Mouse (Mus musculus): ENCODE data around the gene Kcnk4.

The Kcnk4 gene

DNA sequence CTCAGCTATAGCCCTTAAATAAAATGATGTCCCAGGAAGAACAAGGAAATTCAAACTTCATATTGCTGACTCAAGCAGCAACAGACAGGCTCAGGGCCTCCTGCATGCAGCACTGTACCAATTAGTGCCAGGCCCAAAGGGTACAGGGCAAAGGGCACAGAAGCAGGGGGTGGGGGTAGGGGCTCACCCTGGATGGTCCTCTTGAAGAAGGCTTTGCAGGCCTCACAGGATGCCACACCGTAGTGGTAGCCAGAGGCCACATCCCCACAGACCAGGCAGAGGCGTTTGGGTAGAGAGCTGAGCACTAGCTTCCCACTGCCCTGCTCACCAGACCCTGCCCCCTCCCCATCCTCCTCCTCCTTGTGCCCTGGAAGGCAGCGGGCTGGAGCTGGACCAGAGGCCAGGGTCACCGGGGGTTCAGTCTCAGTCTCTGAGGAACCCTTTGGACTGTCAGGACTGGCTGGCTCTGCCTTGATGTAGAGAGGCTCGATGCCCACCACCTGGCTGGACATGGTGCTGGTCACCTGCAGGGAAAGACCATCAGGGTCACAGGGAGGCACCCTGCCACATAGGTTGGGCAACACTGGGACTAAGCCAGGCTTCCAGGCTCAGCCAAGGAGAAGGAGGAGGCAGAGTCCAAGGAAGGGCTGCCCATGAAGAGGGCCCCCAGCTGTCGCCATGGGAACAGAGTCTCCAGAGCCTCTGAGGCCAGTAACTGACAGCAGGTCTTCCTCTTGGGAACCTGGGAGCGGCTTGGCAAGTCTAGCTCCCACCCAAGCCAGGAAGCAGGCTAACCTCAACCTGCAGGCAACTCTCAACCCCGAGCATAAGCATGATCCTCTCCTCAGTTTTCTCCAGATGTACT, 14.2 kb downstream of the Kcnk4 start:
- peak; percentile 35 for DNase-seq (ENCODE audit: extremely low read depth, insufficient read length, low spot score)

DNA sequence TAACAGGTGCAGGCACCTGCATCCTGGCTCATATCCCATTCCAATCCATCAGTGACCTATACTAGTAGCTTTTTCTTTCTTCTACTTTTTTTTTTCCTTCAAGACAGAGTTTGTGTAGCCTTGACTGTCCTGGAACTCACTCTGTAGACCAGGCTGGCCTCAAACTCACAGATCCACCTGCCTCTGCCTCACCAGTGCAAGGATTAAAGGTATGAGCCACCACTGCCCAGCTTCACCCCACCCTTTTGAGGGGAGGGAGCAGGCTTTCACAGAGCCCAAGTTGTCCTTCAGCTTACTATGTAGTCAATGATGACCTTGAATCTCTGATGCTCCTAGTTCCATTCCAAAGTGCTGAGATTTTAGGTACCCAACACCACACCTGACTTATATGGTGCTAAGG, 14.9 kb downstream of the Kcnk4 start:
- DNase-seq (ENCODE audit: extremely low read depth, insufficient read length, low spot score), result no peak

DNA sequence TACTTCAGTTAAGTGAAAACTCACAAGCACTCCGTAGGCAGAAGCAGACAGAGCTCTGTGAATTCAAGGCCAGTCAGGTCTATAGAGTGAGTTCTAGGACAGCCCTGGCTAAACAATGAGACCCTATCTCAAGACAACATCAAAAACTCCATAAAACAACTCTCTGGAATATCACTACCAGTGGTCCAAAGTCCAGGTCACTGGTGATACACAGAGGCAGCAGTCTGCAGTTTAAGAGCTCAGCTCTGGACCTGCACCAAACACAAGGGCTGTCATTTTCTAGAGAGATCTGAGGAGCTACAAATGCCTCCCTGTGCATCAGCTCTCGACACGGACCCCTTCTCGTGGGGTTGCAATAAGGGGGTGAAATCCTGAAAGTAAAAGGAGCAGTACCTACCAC, 16.0 kb downstream of the Kcnk4 start:
- DNase-seq (ENCODE audit: extremely low read depth, insufficient read length, low spot score), result no peak

DNA sequence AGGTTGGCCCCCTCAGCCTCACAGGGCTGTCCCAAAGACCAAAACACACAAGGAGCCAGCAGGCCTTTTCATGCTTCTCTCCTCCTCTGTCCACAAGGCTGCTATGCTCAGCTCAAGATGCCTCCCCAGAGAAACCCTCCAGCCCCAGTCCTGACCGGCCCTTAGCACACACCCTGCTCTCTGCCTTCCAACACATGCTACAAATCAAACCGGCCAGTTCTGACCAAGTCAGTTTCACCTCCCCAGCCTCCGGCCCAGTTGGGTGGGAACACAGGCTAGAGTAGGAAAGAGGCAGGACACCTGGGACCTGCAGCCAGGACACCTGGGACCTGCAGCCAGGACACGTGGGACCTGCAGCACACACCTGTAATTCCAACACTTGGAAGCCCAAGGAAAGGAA, 17.8 kb downstream of the Kcnk4 start:
- DNase-seq (ENCODE audit: extremely low read depth, insufficient read length, low spot score), result no peak

DNA sequence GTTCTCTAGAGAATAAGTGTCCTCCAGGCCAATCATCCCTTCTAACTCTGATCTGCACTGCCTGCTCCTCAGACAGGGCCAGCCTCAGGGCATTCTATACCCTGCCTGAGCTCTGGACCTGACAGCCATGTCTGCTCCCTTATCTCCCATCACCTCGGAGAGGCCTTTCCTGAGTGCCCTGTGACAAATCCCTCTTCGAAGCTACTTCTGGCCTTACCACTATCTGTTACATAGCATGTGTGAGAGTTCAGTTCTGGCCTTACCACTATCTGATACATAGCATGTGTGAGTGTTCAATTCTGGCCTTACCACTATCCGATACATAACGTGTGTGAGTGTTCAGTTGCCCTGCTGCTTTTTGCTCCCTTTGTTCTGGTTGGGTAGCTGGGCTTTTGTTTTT, 19.0 kb downstream of the Kcnk4 start:
- no peak for DNase-seq (ENCODE audit: extremely low read depth, insufficient read length, low spot score)

DNA sequence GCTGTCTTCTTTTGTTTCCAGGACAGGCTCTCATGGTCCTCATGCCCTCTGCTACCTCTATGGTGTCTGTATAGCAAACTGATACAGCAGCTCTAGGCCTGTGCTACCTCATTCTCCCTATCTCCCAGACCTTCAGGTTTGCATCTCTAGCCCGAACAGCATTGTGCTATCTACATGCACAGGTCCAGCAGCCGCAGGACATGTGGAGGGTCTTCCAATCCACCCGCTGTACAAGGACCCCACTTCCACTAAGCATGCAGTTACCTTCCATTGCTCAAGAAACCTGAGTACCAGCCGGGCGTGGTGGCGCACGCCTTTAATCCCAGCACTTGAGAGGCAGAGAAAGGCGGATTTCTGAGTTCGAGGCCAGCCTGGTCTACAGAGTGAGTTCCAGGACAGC, 19.8 kb downstream of the Kcnk4 start:
- no peak for DNase-seq (ENCODE audit: extremely low read depth, insufficient read length, low spot score)

DNA sequence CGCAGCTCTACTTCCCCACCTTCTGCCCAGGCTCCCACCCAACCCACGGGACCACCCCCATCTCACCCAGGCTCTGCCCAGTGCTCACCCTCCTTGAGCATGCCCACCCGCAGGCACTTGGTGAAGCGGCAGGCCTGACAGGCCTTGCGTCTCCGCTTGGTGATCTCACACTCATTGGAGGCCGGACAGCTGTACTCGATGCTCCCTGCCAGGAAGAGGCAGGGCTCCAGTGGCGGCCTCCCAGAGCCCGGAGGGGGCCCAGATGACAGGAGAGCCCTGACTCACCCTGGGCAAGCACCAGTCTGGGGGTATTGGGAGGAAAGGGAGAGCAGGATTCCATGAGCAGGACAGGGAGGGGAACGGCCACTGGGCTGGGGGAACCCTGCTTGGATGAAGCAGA, 20.3 kb downstream of the Kcnk4 start:
- no peak for DNase-seq (ENCODE audit: extremely low read depth, insufficient read length, low spot score)

DNA sequence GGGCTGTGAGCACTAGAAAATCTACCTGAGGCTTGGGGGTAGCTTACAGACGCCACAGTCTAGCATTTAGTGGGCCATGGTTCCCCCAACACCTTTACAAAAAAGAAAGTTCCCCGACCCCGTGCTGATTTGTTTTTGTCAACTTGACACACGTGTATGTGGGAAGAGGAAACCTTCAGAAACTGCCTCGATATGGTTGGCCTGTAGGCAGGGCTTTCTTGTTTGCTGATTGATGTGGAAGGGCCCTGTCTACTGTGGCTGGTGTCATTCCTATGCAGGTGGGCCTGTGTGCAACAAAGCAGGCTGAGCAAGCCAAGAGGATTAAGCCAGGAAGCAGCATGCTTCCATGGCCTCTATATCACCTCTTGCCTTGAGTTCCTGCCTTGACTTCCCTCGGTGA, 21.3 kb downstream of the Kcnk4 start:
- DNase-seq (ENCODE audit: extremely low read depth, insufficient read length, low spot score), result no peak

DNA sequence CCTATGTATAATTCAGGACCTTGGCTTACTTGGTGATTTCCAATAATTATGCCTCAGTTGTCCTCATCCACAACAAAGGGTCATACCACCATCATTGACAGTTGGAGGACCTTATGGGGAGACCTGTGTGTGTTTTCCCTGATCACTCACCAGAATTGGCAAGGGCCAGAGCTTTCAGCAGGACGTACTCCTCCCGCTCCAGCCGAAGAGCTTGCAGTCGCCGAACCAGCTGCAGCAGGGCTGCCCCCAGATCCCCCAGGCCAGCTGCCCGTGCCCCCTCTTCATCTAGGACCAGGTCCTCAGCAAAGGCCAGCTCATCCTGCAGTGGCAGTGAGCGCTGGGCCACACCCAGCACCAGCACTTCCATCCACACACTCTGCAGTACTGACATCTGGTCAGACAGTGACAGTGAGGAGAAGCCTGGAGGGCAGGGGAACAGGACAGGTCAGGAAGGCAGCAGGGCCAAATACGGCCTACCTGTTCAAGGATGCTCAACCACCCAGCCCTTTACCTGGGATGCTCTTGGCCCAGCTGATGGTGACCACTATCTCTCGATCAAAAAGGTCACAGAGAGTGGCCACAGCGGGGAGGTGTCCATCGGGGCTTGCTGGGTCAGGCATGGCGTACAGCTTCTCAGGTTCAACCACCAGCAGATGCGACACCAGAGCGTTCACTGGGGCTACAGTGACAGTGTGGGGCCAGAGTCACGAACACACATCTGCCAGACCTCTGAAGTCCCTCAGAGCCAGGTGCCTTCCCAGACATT, 21.9 kb downstream of the Kcnk4 start:
- no peak for DNase-seq (ENCODE audit: extremely low read depth, insufficient read length, low spot score)

DNA sequence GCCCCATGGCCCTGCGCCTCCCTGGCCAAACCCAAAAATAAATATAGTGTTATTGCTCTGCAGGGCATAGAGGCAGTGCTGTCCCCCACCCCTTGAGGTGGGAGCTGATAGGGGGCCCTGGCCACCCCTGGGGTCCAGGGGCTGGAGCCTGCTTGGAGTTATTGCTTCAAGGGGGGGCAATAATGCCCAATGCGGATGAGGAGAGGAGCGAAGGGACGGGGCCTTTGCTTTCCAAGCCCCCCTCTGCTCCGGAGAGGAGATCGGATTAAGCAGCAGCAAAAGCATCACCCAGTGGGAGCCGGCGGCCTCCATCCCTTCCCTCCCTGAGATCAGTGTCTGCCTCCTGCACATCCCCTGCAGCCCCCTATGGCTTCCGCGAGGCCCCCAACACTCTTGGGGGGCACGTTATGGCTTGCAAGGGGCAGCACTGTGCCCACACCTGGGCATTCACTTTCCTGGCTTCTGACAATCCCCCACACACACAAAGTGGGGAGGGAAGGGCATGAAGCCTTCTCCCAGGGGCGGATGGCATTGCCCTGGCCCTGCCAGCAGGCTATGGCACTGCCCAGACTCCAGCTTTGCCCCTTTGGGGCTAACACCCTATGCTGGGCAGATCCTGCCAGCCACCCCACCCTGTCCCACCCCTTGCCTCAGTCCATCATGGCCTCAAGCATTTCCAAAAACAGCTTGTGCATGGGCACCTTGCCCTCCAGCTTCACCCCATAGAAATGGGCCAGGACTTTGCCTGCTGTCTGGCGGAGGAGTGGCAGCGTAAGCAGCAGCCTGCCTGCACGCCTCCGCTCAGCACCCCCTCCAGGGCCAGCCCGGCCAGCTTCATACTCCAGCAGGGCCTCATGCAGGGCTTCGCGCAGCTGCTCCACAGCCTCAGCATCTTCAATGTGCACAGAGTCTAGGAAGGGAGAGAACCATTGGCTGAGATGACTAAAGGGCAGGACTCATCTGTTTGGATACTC, 22.9 kb downstream of the Kcnk4 start:
- no peak for DNase-seq (ENCODE audit: extremely low read depth, insufficient read length, low spot score)

DNA sequence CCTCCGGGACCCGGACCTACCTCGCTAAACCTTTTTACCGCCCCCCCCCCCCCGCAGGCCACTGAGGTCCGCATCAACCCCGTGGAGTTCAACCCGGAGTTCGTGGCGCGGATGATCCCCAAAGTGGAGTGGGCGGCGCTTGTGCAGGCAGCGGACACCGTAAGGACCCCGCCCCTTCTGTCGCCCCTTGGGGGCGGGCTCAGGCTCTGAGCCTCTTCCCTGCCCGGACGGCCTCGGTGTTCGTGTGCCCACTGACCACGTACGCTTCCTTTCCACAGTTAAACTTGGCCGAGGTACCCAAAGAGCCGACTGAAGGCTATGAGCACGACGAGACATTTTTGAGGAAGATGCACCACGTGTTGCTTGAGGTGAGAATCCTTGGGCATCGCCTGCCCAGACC, 24.0 kb downstream of the Kcnk4 start:
- peak; percentile 75 for DNase-seq (ENCODE audit: extremely low read depth, insufficient read length, low spot score)

DNA sequence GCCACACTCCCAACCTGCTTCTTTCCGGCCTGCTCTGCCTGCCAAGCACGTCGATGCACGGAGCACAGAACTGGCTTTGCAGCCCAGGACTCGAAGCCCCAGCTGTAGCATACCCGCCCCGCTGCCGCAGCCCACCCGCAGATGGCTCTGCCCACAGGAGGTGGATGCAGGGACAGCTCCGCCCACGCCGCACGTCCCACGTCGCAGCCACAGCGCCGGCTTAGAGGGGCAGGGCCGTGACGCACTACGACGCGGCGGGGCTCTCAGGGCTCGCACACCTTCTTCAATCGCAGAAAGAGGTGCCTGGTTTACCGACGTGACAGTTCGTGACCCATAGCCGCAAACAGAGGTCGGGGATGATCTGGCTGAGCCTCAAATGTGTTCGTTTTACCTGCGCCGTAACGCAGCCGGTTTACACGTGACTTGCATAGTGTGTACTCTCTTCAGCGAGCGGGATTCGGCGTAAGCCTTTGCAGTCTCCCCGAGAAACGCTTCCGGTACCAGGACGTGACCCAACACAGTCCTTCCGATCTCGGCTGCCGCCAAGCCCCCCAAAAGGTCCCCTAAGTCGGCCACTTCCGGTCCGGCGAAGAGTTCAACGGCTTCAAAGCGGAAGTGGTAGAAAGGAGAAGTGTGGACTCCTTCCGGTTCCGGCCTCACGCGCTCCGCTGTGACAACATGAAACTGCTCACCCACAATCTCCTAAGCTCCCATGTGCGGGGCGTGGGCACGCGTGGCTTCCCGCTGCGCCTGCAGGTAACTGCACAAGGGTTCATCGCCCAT, 24.6 kb downstream of the Kcnk4 start, which contains the start of the genes Trmt112 and Prdx5:
Gene Trmt112 (plus strand): TSS at position 192 of the 783 bp plus-strand sequence.
Gene Prdx5 (minus strand): TSS at position 600 of the 783 bp plus-strand sequence.
- peak; percentile 92 for DNase-seq (ENCODE audit: extremely low read depth, insufficient read length, low spot score)

DNA sequence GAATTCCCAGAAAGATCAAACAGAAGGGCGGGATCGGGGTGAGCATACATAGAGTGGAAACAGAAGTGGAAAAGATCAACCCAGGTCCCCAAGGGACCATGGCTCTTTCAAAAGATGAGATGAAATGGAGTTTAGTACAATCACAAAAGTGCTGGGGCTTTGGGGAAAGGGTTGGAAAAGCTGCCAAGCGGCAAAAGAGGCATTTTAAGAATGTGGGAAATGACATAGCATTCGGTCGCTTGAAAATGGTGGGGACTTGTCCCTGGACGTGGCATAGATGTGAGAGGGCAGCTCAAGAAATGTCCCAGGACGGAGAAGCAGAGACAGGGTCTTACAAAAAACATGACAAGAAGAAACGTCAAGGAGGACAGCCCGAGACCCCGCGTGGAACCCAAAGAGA, 25.3 kb downstream of the Kcnk4 start:
- DNase-seq (ENCODE audit: extremely low read depth, insufficient read length, low spot score), result no peak

DNA sequence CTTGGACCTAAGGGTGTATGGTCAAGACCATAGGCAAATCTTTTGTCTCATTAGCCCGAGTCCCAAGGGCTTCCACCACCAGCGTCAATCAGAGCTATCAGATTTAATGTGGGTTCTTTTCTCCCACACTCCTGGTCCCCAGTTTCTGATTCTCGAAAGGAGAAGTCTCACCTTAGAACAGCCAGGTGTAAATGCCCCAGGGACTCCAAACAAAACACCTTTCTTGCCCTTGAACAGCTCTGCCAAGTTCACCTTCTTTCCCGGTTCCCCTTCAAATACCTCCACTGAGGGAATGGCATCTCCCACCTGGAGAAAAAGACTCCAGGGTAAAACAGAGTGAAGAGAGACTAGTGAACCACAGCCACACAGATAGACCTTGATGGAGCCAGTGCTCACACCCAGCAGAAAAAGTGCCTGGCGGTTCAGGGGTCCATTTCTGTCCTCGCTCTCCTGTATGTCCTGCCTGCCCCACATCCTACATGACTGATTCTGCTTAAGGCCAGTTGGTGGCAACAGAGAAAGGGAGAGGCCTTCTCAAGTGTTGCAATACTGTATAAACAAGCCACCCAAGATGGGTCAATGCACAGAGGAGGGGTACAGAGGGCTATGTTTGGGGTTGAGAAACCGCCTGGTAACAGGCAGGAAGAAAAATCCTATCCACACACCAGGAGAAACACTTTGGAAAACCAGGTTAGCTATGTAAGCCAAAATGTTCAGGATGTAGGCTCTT, 26.3 kb downstream of the Kcnk4 start:
- no peak for DNase-seq (ENCODE audit: extremely low read depth, insufficient read length, low spot score)

DNA sequence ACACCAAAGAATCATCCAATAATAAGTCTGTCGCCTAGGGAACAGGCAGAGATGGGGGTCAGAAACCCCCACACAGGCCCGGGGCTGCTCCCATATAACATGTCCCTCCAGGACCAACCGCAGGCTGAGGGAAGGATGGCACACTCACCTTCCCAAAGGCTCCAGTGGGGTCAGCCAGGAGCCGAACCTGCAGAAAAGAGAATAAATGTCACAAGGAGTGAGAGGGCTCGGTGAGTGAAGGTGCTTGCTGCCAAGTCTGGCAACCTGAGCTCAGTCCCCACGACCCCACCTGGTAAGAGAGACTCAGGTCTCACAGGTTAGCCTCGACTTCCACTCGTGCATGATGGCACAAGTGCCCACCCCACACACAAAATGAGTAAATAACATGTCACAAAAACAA, 27.2 kb downstream of the Kcnk4 start:
- DNase-seq (ENCODE audit: extremely low read depth, insufficient read length, low spot score), result no peak

DNA sequence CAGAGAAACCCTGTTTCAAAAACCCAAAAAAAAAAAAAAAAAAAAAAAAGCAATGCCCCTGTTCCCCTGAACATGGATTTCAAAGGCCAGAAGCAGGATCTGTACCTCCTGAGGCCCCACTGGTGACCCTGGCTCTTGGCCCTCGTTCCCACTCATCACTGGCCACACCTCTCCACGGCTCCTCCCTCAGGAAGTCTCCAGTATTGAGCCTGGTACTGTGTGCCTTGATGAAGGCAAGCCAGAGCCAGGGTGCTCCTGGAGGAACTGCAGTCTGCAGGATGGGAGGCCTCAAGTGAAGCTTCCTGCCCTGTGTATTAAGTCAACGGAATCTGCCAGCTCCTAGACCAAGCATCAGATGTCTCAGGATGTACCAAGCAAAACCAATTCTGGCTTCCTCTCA, 28.1 kb downstream of the Kcnk4 start:
- DNase-seq (ENCODE audit: extremely low read depth, insufficient read length, low spot score), result no peak

DNA sequence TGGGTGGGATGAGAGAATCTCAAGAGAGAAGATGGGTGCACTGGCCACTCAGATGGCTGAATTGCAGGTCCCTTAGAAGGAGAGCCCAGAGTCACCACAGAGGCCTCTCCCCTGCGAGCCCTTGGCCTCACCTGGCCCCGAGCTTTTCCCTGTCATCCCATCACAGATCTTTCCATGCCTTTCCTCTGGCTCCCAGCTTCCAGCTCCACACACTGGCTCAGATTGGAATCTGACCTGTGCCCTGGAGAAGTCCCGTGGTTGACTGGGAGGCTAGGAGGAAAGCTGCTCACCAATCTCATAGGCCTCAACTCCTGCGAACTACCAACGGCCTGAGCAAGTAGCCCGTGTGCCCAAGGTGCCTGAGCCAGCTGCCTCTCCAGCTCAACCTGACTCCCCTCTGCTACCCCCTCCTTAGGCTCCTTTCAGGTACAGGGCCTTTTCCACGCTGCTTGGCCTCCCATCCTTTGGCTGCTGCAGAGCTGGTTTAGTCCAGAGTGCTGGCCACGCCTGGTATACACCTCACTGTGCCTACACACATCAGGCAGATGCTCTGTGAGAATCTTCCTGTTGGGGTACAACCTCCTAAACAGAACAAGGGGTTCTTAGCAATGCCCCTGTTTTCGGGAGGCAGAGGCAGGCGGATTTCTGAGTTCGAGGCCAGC, 28.7 kb downstream of the Kcnk4 start:
- DNase-seq (ENCODE audit: extremely low read depth, insufficient read length, low spot score), result no peak

DNA sequence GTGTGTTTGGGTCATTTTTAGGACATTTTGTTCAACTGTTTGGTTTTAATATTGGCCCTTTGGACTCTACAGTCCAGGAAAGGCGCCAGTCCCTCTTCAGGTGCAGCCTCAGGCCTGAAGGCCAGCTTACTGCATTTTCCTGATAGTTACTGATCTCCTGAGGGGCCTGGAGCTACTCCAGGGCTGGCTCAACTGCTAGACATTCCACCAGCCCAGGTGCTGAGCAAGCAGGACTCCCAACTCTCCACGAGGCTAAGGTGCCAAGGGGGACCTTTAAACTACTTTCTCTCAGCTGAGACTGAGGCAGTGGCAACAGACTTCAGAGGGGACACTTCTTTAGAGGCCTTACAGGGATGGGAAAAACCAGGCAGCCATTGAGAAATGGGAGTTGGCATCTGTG, 29.5 kb downstream of the Kcnk4 start:
- DNase-seq (ENCODE audit: extremely low read depth, insufficient read length, low spot score), result no peak

DNA sequence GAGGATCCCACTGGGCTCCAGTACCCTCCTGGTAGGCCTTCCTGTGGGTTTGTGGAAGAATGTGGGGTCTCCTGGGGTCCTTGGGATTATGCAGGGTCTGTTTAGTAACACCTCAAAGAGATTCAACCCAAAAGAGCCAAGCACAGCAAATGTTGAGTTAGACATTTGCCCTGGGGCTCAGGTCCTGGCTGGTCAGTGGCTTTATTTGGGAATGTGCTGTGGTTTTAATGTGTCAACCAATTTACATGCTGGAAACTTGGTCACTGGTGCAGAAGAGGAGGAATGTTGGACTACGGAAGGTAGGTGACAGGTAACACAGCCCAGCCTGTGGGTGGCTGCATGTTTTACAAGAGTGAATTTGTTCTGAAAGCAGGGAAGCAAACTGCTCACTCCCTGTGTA, 31.3 kb downstream of the Kcnk4 start:
- no peak for DNase-seq (ENCODE audit: extremely low read depth, insufficient read length, low spot score)

Measured in 3134 (cell line).